Mouse (Mus musculus) intestine, embryonic 15.5 days (tissue): ENCODE results near the gene Golga7b. TPM values are rescaled to one million over a fixed set of nuclear protein-coding genes. Genes with fewer than 3 reads are reported as not detected.

ENCODE experiments used
- ATAC-seq: fragments of 200-750 bp; cut with Nextera tagmentation; 2 replicates; pipeline ENCODE4 v1.8.0; 2017; ENCODE audit warnings: moderate TSS enrichment, moderate library complexity
- H3K27ac ChIP-seq: fragments of 300-500 bp; sonication (generic); 2 replicates; pipeline ENCODE4 v1.5.1; 2015; ENCODE audit warnings: mild to moderate bottlenecking, inconsistent platforms
- H3K27me3 ChIP-seq: fragments of 300-500 bp; sonication (generic); replicated peaks from 2 replicates; pipeline ENCODE4 v1.6.1; 2015; ENCODE audit warnings: inconsistent platforms
- H3K36me3 ChIP-seq: fragments of 300-500 bp; sonication (generic); 2 replicates; pipeline ENCODE4 v1.6.1; 2015; ENCODE audit warnings: inconsistent platforms
- H3K4me1 ChIP-seq: fragments of 300-500 bp; sonication (generic); replicated peaks from 2 replicates; pipeline ENCODE4 v1.6.1; 2015; ENCODE audit warnings: inconsistent platforms
- H3K4me2 ChIP-seq: fragments of 300-500 bp; sonication (generic); replicated peaks from 2 replicates; pipeline ENCODE4 v1.6.1; 2015; ENCODE audit warnings: mild to moderate bottlenecking, inconsistent platforms
- H3K4me3 ChIP-seq: fragments of 300-500 bp; sonication (generic); replicated peaks from 2 replicates; pipeline ENCODE4 v1.5.1; 2015; ENCODE audit warnings: inconsistent platforms
- H3K9ac ChIP-seq: fragments of 300-500 bp; sonication (generic); 2 replicates; pipeline ENCODE4 v1.6.1; 2015; ENCODE audit warnings: inconsistent platforms
- H3K9me3 ChIP-seq: fragments of 300-500 bp; sonication (generic); 2 replicates; pipeline ENCODE4 v1.6.1; 2016; ENCODE audit warnings: inconsistent platforms
- WGBS: fragments of 180-500 bp; shearing (Covaris S2); methylation state at CpG from one replicate; pipeline ENCODE4 v1.1.7; 2015; 5-methylcytosine and 5-hydroxymethylcytosine counted together
- polyA plus RNA-seq: library from polyadenylated mRNA; unstranded; fragments of >200 nt; fragmentation: Nextera tagmentation; extraction: Ambion mirVana; gene quantifications from 2 replicates; pipeline ENCODE4 v1.2.1, GENCODE M21; 2015

The Golga7b gene
- polyA plus RNA-seq = 1.1 and 1.5 TPM in 2 replicates

DNA sequence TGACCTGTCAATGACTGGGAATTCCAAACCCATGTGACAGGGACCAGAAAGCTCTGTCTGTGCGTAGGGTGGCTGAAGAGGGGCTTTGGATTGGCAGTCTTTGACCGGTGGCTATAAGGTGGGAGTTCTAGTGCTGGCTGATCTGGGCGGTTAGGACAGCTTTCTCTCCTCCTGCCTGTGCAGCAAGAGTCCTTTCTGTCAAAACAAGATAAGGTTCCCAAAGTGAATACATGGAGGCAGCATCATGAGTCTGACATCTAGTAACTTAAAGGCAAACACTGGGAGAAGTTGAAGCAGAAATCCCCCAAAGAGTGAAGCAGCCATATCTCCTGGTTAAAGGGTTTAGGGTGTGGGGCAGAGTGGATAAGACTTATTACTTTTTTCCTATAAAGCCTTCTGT lies at the start of gene Golga7b:
Golga7b (plus strand) TSS at position 56 of the 400 bp plus-strand sequence.
- Histone ChIP-seq H3K4me3 (no peak within 1 kb of the TSS), H3K4me1 (no peaks in the 10 kb centered on the region), H3K36me3 (no peaks in the 10 kb centered on the region), H3K27me3 (no peaks in the 10 kb centered on the region), H3K9ac (no peak within 1 kb of the TSS), H3K4me2 (no peak within 1 kb of the TSS), H3K9me3 (no peaks in the 10 kb centered on the region), H3K27ac (no peak within 1 kb of the TSS)
- ATAC-seq = no peak
- 71% methylated on average over 3 of the region's 3 CpGs for WGBS

DNA sequence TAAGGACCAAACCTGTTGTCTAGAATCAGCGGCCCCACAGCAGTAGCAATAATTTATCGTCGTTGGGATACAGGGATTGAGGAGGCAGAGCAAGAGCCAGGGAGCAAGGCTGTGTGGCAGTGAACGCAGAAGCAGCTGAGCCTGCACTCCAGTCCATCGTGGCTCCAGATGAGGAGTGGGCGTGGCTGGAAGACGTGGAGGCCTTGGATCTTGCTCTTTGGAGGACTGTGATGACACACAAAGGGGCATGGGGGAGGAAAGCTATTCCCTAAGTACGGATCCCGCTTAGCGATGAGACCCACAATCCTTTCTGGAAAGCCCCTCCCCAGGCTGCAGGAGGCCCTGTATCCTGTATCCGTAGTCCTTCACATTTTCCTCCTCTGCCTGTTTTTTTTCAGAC lies 49.3 kb upstream of the Golga7b start:
- H3K4me1 ChIP-seq = peaks cover 15% of the 10 kb centered on the region
- ATAC-seq = no peak
- no peaks in the 10 kb centered on the region for H3K9me3 ChIP-seq
- H3K27me3 ChIP-seq = peaks cover 48% of the 10 kb centered on the region
- no peak overlapping the region for H3K27ac ChIP-seq
- H3K4me2 ChIP-seq = no peak overlapping the region
- no peak overlapping the region for H3K9ac ChIP-seq
- H3K36me3 ChIP-seq = no peaks in the 10 kb centered on the region
- WGBS = 44% methylated on average over 11 of the region's 11 CpGs
- no peak overlapping the region for H3K4me3 ChIP-seq

DNA sequence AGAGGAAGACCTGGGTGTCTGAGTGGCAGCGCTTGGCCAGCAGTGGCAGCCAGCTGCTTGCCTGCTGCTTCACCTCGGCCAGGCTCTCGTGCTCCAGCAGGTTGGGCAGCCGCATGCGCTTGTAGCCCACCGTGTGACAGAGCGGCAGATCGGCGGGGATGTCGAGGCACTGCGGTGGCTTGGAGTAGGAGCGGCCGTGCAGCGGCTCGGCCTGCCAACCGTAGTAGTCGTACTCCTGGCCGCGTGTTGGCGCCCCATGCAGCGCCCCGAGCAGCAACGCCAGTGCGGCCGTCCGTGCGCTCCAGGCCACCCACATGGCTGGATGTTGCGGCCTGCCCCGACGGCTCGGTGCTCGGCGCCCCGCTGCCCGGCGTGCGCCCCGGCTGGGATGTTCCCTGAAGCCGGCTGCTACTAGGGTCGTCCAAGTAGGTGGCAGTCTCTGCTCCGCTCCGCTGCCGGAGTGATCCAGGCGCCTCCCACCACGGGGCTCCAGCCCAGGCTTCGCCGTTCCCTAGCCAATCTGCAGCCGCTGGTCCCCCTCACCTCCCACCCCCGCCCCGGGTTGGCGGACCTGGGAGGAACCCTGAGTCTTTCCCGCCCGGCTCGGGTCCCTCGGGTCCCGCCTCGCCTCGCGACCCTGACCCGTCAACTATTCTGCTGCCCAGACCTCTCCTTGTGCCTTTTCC lies 45.5 kb upstream of the Golga7b start, which contains the start of gene Sfrp5:
Sfrp5 (minus strand) TSS at position 557 of the 686 bp plus-strand sequence.
- Histone ChIP-seq H3K36me3 (no peaks in the 10 kb centered on the region), H3K4me3 (peak within 1 kb of the TSS; percentile 30), H3K4me1 (peaks cover 15% of the 10 kb centered on the region), H3K9me3 (no peaks in the 10 kb centered on the region), H3K27ac (no peak within 1 kb of the TSS), H3K27me3 (peaks cover 55% of the 10 kb centered on the region), H3K9ac (peak within 1 kb of the TSS; percentile 13), H3K4me2 (peak within 1 kb of the TSS; percentile 64)
- ATAC-seq = peak; percentile 57
- under 1% methylated on average over 59 of the region's 60 CpGs for WGBS

DNA sequence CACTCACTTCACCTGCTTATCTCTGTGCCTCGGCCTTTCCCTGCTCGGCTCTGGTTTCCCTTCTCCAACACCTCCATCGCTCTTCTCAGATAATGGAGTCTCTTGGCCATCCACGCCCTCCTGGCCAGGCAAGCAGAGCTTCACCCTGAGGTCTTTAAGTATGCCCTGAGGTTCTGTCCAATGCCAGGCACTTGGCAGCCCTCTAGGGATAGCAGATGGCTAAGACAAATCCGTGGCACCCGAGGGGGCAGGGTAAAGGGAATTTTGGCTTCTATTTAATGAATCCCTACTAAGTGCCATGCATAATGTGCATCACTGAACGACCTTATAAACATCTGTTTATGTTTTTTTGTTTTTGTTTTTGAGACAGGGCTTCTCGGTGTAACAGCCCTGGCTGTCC lies 44.9 kb upstream of the Golga7b start:
- H3K4me3 ChIP-seq = 0 out of 2 replicates have a peak overlapping the region, but pooled peaks have one; percentile 30
- no peak overlapping the region for H3K27ac ChIP-seq
- peaks cover 15% of the 10 kb centered on the region for H3K4me1 ChIP-seq
- ATAC-seq = no peak
- H3K9ac ChIP-seq = no peak overlapping the region
- H3K36me3 ChIP-seq = no peaks in the 10 kb centered on the region
- peaks cover 55% of the 10 kb centered on the region for H3K27me3 ChIP-seq
- H3K4me2 ChIP-seq = peak overlapping the region; percentile 64
- H3K9me3 ChIP-seq = no peaks in the 10 kb centered on the region
- 37% methylated on average over 8 of the region's 8 CpGs for WGBS

DNA sequence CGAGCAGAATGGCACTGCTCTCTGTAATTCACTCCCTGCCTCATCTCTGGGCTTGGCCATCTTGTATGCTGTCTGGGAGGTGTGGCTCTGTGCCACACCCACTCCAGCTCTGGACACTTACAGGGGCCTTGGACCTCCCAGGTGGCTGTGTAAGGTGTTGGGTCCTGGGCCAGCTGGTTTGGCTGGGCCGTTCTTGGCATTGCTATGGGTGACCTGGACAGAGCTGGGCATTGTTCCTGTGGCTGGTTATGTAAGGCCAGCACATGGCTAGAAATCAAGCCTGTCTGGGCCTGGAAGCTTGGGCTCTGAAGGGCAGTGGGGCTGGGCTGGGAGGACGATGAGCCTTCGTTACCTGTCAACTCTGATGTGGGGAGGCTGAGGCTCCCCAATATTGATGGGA lies 43.1 kb upstream of the Golga7b start:
- no peaks in the 10 kb centered on the region for H3K36me3 ChIP-seq
- no peak overlapping the region for H3K9ac ChIP-seq
- H3K4me1 ChIP-seq = peaks cover 11% of the 10 kb centered on the region
- no peak overlapping the region for H3K4me3 ChIP-seq
- no peaks in the 10 kb centered on the region for H3K9me3 ChIP-seq
- H3K4me2 ChIP-seq = no peak overlapping the region
- no peak overlapping the region for H3K27ac ChIP-seq
- 70% methylated on average over 4 of the region's 4 CpGs for WGBS
- no peak for ATAC-seq
- H3K27me3 ChIP-seq = peaks cover 43% of the 10 kb centered on the region

DNA sequence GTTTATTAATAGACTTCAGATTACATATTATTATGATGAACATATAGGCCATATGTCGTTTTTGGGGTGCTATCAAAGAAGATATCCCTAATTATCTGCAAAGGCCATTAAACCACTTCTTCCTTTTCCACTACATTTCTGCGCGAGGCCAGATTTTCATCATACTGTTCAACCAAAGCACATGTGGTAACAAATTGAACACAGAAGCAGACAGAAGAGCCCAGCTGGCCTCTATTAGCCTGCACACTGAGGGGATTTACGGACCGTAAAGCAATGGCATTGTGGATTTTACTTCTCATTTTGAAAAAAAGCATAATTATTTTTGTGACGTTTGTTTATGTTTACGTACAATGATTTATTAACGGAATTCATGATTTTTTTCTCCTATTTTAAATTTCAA lies 42.2 kb upstream of the Golga7b start:
- H3K27ac ChIP-seq = no peak overlapping the region
- WGBS = 70% methylated on average over 8 of the region's 8 CpGs

DNA sequence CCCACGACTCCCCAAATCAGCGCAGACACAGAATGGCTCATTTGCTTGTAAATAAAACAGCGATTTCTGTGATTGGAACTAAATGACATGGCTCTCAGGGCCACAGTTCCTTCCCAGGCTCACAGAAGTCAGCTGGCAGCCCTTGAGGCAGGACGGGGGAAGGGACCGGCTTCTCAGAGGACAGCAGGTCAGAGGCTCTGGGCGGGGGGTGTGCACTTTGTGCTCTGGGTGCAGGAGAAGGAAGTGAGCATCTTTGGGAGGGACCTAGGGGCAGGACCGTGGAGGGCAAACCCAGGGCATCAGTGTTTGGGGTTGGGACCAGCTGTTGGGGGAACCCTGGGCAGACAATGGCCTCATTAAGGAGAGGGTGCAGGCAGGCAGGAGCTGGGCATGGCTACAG lies 37.9 kb upstream of the Golga7b start:
- WGBS = 42% methylated on average over 7 of the region's 7 CpGs
- peaks cover 6% of the 10 kb centered on the region; the same call in 1 of the 2 replicates for H3K4me1 ChIP-seq
- no peaks in the 10 kb centered on the region for H3K36me3 ChIP-seq
- no peaks in the 10 kb centered on the region for H3K9me3 ChIP-seq
- H3K4me3 ChIP-seq = no peak overlapping the region
- no peak overlapping the region for H3K4me2 ChIP-seq
- H3K27me3 ChIP-seq = no peaks in the 10 kb centered on the region
- no peak overlapping the region for H3K9ac ChIP-seq
- ATAC-seq = peak; percentile 65
- H3K27ac ChIP-seq = no peak overlapping the region

More for the DNA sequence above, 42.2 kb upstream of the Golga7b start:
- Histone ChIP-seq H3K9me3 (no peaks in the 10 kb centered on the region), H3K27me3 (peaks cover 35% of the 10 kb centered on the region), H3K4me1 (peaks cover 11% of the 10 kb centered on the region), H3K4me2 (no peak overlapping the region), H3K9ac (no peak overlapping the region), H3K4me3 (no peak overlapping the region), H3K36me3 (no peaks in the 10 kb centered on the region)
- ATAC-seq = no peak

DNA sequence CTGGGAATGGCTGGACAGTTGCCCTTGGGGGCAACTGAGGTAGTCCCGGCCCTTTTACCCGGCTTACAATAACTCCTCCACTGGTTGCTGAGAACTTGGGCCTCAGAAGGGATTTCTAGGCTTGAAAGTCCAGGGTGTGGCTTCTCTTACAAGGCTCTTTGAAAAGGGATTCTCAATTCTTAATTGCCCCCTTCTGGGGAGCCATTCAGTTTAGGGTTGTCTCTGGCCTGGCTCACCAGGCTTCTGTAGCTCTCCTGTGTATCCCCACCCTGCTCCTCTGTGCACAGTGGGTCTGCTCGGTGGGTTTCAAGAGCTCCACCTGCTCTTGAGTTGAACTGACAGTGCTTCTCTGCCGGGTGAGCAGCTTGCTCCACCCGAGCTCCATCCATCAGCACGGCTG lies 37.4 kb upstream of the Golga7b start:
- Histone ChIP-seq H3K4me2 (no peak overlapping the region), H3K9ac (no peak overlapping the region), H3K27me3 (no peaks in the 10 kb centered on the region), H3K4me1 (peaks cover 10% of the 10 kb centered on the region; the same call in 1 of the 2 replicates), H3K36me3 (no peaks in the 10 kb centered on the region), H3K9me3 (no peaks in the 10 kb centered on the region), H3K4me3 (no peak overlapping the region), H3K27ac (no peak overlapping the region)
- ATAC-seq = no peak
- WGBS = 52% methylated on average over 6 of the region's 6 CpGs

DNA sequence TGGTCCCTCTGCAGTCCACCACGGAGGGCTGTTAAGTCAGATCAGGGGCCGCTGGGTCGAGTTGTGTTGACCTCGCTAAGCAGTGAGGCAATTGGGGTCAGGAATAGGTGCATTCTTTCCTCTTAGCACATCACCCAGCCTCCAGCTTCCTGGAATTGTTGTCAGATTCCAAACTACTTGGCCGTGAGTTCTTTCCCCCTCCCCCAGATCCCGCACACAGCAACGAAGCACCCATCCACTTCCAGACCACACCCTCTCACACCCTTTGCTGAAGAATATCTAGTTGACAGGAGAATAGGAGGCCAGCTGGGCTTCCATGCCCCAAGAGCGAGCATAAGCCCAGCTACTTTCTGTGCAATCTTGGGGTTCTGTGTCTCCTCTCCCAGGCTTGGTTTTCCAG lies 35.4 kb upstream of the Golga7b start:
- no peak overlapping the region for H3K9ac ChIP-seq
- no peak overlapping the region for H3K27ac ChIP-seq
- peaks cover 10% of the 10 kb centered on the region for H3K4me1 ChIP-seq
- H3K4me2 ChIP-seq = no peak overlapping the region
- H3K36me3 ChIP-seq = no peaks in the 10 kb centered on the region
- H3K4me3 ChIP-seq = no peak overlapping the region
- 23% methylated on average over 8 of the region's 8 CpGs for WGBS
- H3K9me3 ChIP-seq = no peaks in the 10 kb centered on the region
- H3K27me3 ChIP-seq = no peaks in the 10 kb centered on the region
- no peak for ATAC-seq

DNA sequence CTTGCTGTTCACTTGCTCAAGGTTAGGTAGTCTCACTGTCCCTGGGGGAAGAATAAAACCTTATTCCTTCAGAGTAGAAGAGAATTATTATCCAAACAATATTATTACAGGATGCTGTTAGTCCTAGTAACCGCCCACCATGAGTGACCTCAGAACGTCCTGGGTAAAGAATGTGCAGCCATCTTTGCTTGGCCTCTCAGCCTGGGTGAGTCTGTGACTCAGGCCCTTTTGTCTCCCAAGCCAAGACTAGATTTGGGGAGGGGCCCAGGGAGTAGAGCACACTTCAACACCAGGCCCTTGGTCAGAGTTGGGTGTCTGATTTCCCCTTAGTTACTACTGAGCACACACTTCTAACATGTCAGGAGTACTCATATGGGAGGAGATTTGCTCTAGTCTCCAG lies 32.8 kb upstream of the Golga7b start:
- H3K4me3 ChIP-seq = no peak overlapping the region
- H3K9ac ChIP-seq = no peak overlapping the region
- H3K27me3 ChIP-seq = no peaks in the 10 kb centered on the region
- no peak for ATAC-seq
- H3K4me1 ChIP-seq = peaks cover 10% of the 10 kb centered on the region
- no peak overlapping the region for H3K27ac ChIP-seq
- H3K36me3 ChIP-seq = no peaks in the 10 kb centered on the region
- H3K9me3 ChIP-seq = no peaks in the 10 kb centered on the region
- H3K4me2 ChIP-seq = no peak overlapping the region
- 60% methylated on average over 2 of the region's 2 CpGs for WGBS

DNA sequence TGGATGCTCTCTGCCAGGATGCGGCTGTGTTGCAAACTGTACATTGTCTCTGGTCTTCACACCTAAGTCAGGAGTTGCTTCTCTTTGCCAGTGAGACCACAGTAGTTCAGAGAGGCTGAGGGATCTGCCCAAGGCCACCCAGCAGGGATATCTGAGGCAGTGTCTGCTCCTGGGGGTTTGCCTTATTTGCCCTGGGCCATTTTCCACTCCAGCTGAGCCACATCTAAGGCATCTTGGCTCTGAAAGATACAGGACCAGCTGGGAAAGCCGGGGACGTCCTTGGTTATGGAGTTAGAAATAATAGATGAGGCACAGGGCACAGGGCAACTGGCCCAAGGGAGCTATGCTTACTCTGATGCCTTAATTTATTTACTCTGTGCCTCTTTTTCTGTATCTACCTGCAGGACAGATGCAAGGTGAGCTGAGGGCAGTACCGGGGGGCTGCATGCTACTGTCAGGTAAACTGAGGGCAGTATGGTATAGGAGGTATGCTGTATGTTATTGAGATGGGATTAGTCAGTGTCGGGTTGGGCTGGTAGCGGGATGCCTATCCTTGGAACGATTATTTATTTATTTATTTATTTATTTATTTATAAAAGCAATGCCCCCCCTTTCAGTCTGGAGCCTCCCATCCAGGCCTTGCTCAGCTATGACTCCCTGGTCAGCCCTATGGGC lies 30.5 kb upstream of the Golga7b start:
- Histone ChIP-seq H3K27me3 (no peaks in the 10 kb centered on the region), H3K4me2 (no peak overlapping the region), H3K4me3 (no peak overlapping the region), H3K27ac (no peak overlapping the region), H3K9ac (no peak overlapping the region), H3K4me1 (peaks cover 10% of the 10 kb centered on the region), H3K9me3 (no peaks in the 10 kb centered on the region), H3K36me3 (no peaks in the 10 kb centered on the region)
- no peak for ATAC-seq
- 70% methylated on average over 7 of the region's 7 CpGs for WGBS

DNA sequence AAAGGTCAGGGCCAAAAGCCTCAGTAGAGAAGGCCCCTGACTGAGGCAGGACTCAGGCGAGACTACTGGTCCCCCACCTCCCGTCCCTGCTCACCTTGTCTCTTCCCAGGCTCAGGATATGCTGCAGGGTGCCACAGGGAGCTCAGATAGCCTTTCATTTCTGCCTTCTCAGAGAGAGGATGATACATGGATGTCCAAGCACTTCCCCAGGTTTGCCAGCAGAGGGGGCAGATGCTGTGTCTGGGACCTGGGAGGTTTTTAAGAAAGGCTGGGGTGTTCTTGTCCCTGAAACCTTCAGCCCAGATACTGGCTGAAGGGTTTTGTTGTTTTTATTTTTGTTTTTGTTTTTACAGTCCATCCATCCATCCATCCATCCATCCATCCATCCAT lies 30.0 kb upstream of the Golga7b start:
- WGBS = 7% methylated on average over 2 of the region's 2 CpGs

DNA sequence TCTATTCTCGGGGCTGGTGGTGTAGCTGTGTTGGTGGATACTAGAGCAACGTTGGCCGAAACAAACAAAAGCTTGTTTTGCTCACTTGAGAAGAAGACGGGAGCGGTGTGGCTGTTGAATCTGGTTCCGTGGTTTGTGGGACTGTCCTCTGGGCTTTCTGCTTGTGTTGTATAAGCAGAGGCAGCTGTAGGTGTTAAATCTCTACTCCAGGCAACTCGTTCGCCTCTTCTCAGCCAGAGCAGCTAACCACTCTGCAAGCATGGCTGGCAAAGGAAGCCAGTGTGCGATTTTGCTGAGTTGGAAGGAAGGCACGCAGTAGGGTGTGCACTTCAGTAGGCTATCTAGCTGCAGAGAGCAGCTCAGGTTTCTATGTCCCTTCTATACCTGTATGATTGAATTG lies 20.9 kb upstream of the Golga7b start:
- no peak for ATAC-seq

More for the DNA sequence above, 30.0 kb upstream of the Golga7b start:
- no peak overlapping the region for H3K27ac ChIP-seq
- H3K9ac ChIP-seq = no peak overlapping the region
- peaks cover 10% of the 10 kb centered on the region for H3K4me1 ChIP-seq
- no peak overlapping the region for H3K4me3 ChIP-seq
- no peaks in the 10 kb centered on the region for H3K27me3 ChIP-seq
- no peaks in the 10 kb centered on the region for H3K36me3 ChIP-seq
- H3K9me3 ChIP-seq = no peaks in the 10 kb centered on the region
- H3K4me2 ChIP-seq = no peak overlapping the region
- ATAC-seq = no peak

More for the DNA sequence above, 20.9 kb upstream of the Golga7b start:
- Histone ChIP-seq H3K9ac (no peak overlapping the region), H3K27ac (no peak overlapping the region), H3K4me2 (no peak overlapping the region), H3K9me3 (no peaks in the 10 kb centered on the region), H3K4me1 (peaks cover 3% of the 10 kb centered on the region; the same call in 1 of the 2 replicates), H3K27me3 (no peaks in the 10 kb centered on the region), H3K36me3 (no peaks in the 10 kb centered on the region), H3K4me3 (no peak overlapping the region)
- WGBS = 79% methylated on average over 10 of the region's 10 CpGs
